Mouse (Mus musculus): ENCODE results near the gene Larp4. TPM values are rescaled to one million over a fixed set of nuclear protein-coding genes. Genes with fewer than 3 reads are reported as not detected.
A peak's percentile ranks its signal among the peaks of the same experiment; 100 is the strongest.

The Larp4 gene
- polyA plus RNA-seq, 1 experiment from 2014 or later = 21.9 TPM

DNA sequence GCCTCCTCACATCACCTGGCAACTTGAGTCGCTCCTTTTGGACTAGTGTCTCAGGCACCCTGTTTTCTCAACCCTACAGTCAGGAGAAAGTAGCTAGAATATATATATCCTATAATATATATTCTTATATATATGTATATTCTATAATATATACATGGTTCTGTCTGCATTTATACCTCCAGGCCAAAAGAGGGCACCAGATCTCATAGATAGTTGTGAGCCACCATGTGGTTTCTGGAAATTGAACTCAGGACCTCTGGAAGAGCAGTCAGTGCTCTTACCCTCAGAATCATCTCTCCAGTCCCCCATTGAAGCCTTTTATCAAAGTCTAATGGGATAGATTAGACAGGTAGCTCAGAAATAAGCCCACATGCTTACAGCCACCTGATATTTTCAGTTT is 51.3 kb downstream of the Larp4 start:
- H3K4me2 ChIP-seq = no peak overlapping the region
- H3K36me3 ChIP-seq = peaks cover 10% of the 10 kb centered on the region; the same call in 1 of the 2 replicates
- H3K27me3 ChIP-seq = no peaks in the 10 kb centered on the region
- no peaks in the 10 kb centered on the region for H3K4me1 ChIP-seq (replicated peaks)
- no peak for ATAC-seq (ENCODE audit: low read depth)
- 88% methylated on average over 1 of the region's 1 CpGs for WGBS
- H3K27ac ChIP-seq (replicated peaks) = no peak overlapping the region
- H3K9ac ChIP-seq = no peak overlapping the region
- H3K9me3 ChIP-seq = no peaks in the 10 kb centered on the region
- H3K4me3 ChIP-seq = no peak overlapping the region

DNA sequence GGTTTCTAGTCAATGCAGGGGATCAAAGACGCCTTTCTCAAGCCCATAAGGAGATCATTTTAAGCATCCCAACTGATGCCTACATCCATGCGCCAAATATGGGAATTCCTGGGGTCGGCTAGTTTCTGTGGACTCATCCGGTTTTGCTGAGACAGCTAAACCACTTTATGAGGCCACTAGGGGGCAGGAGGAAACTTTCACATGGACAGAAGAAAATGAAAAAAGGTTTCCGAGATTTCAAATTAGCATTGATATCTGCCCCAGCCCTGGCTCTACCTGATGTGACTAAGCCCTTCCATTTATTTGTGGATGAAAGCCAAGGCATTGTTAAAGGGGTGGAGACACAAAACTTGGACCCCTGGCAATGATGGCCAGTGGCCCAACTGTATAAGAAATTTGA is 53.1 kb downstream of the Larp4 start:
- H3K36me3 ChIP-seq = peaks cover 10% of the 10 kb centered on the region; the same call in 1 of the 2 replicates
- H3K4me3 ChIP-seq = no peak overlapping the region
- H3K9ac ChIP-seq = no peak overlapping the region
- no peak for ATAC-seq (ENCODE audit: low read depth)
- no peaks in the 10 kb centered on the region for H3K27me3 ChIP-seq
- H3K27ac ChIP-seq (replicated peaks) = no peak overlapping the region
- 26% methylated on average over 5 of the region's 5 CpGs for WGBS
- H3K4me2 ChIP-seq = no peak overlapping the region
- H3K9me3 ChIP-seq = no peaks in the 10 kb centered on the region
- no peaks in the 10 kb centered on the region for H3K4me1 ChIP-seq (replicated peaks)

DNA sequence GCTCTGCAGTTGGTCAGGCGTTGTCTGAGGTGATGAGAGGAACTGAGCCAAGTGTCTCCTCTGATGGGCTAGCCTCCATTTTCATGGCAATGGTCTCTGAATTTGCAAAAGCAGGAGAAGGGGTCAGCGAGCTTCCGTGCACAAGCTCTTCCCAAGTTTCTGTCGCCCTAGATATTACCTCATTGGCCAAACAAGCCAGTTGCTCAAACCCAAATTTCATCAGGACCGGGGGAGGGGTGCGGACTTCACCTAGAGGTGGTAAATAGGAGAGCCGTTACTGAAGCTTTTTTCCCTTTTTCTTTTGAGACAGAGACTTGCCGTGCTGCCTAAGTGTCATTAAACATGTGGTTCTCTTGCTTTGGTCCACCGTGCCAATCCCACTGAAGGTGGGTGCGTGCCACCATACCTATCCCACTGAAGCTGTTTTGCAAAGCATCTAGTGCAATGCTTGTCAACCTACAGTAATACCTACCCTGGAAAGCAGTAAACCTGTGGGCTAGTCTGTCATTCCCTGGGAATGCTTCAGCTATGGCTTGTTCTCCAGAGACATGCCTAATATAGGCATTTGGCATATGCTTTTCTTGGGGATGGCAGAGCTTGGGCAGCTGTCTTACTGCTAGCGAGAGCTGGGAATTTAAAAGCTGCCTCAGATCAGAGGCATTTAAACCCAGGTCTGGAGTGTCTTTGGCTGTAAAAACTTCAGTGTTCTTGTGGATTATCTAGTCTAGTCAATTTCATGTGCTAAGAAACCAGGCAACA is 55.4 kb downstream of the Larp4 start:
- ATAC-seq (ENCODE audit: low read depth) = no peak
- Histone ChIP-seq H3K9ac (no peak overlapping the region), H3K27ac (replicated peaks) (no peak overlapping the region), H3K36me3 (peaks cover 9% of the 10 kb centered on the region; the same call in 1 of the 2 replicates), H3K4me2 (no peak overlapping the region), H3K27me3 (no peaks in the 10 kb centered on the region), H3K4me1 (replicated peaks) (no peaks in the 10 kb centered on the region), H3K9me3 (no peaks in the 10 kb centered on the region), H3K4me3 (no peak overlapping the region)
- WGBS = 79% methylated on average over 11 of the region's 11 CpGs

DNA sequence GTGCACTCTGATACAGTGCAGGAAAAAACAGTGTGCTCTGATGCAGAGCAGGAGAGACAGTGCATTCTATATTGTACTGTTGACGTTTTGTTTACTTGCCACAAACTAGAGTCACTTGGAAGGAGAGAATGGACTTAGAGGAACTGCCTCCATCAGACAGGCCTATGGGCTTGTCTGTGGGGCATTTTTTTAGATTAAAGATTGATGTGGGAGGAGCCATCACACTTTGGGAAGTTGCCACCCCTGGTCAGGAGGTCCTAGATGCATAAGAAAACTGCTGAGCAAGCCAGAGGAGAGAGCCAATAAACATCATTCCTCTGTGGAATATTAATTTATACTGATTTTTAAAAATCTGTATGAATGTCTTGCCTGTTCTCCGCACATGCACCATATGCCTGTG is 58.3 kb downstream of the Larp4 start:
- no peaks in the 10 kb centered on the region for H3K36me3 ChIP-seq
- H3K4me2 ChIP-seq = no peak overlapping the region
- H3K27ac ChIP-seq (replicated peaks) = no peak overlapping the region
- H3K9ac ChIP-seq = no peak overlapping the region
- H3K4me1 ChIP-seq (replicated peaks) = no peaks in the 10 kb centered on the region
- WGBS = 92% methylated on average over 2 of the region's 2 CpGs
- no peak overlapping the region for H3K4me3 ChIP-seq
- H3K27me3 ChIP-seq = no peaks in the 10 kb centered on the region
- no peak for ATAC-seq (ENCODE audit: low read depth)
- H3K9me3 ChIP-seq = no peaks in the 10 kb centered on the region

DNA sequence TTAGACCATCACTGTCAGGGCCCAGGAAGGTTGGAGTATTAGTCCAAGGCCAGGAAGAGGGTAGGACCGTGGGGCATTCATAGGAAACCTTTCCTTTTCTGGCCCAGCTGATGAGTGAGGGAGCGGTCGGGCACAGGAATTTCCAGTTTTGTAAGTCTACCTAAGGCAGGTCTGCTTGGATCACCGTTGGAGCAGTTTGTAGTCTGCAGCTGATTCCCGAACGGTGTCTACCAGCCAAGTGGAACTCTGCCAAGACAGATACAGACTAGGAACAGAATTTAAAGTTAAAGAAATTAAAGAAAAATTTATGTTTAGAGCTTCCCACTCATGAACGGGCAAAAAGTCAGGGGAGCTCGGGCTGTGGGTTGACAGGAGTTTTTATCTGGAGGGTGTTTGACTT is 59.6 kb downstream of the Larp4 start:
- 85% methylated on average over 8 of the region's 8 CpGs for WGBS
- Histone ChIP-seq H3K4me2 (no peak overlapping the region), H3K9ac (no peak overlapping the region), H3K4me3 (no peak overlapping the region), H3K36me3 (no peaks in the 10 kb centered on the region), H3K4me1 (replicated peaks) (no peaks in the 10 kb centered on the region), H3K27me3 (no peaks in the 10 kb centered on the region), H3K27ac (replicated peaks) (no peak overlapping the region), H3K9me3 (no peaks in the 10 kb centered on the region)
- ATAC-seq (ENCODE audit: low read depth) = no peak

DNA sequence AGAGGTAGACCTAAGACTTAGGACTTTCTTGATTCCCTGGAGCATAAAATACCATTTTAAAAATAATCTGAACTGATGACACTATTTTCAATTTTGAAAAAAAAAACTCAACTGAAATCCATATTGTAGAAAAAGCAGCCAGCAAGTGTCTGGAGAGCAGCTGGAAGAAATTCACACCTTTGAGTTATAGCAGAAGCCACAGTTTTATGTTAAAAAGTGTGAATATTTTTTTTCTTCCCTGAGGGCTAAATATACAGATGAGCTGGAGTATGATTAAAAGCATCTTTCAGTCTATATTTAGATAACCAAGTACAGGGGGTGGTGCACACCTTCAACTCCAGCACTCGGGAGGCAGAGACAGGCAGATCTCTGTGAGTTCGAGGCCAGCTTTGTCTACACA is 60.0 kb downstream of the Larp4 start:
- no peak overlapping the region for H3K27ac ChIP-seq (replicated peaks)
- H3K4me2 ChIP-seq = no peak overlapping the region
- no peaks in the 10 kb centered on the region for H3K4me1 ChIP-seq (replicated peaks)
- no peak overlapping the region for H3K4me3 ChIP-seq
- no peaks in the 10 kb centered on the region for H3K9me3 ChIP-seq
- 97% methylated on average over 2 of the region's 2 CpGs for WGBS
- no peaks in the 10 kb centered on the region for H3K27me3 ChIP-seq
- no peak for ATAC-seq (ENCODE audit: low read depth)
- H3K9ac ChIP-seq = no peak overlapping the region
- no peaks in the 10 kb centered on the region for H3K36me3 ChIP-seq

DNA sequence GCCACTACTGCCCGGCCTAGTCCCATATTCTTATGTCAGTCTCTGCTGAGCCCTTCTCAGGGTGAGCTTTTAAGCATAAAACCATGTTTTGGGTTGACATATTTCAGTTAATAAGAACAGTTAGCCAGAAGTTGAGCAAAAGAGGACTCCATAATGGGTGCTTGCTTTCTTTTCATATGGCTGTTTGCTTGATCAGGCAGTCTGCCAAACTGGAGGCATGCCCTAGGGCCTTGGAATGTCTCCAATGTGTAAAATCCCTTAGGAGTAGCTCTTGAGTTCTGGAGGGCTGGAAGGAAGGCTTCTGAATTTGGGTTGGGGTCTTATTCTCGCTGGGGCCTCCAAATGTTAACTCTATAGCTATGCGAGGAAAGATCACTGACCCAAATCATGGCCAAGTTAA is 62.7 kb downstream of the Larp4 start:
- WGBS = 87% methylated on average over 3 of the region's 3 CpGs
- Histone ChIP-seq H3K4me1 (replicated peaks) (no peaks in the 10 kb centered on the region), H3K27me3 (no peaks in the 10 kb centered on the region), H3K9ac (no peak overlapping the region), H3K27ac (replicated peaks) (no peak overlapping the region), H3K4me3 (no peak overlapping the region), H3K9me3 (no peaks in the 10 kb centered on the region), H3K36me3 (no peaks in the 10 kb centered on the region), H3K4me2 (no peak overlapping the region)
- no peak for ATAC-seq (ENCODE audit: low read depth)

DNA sequence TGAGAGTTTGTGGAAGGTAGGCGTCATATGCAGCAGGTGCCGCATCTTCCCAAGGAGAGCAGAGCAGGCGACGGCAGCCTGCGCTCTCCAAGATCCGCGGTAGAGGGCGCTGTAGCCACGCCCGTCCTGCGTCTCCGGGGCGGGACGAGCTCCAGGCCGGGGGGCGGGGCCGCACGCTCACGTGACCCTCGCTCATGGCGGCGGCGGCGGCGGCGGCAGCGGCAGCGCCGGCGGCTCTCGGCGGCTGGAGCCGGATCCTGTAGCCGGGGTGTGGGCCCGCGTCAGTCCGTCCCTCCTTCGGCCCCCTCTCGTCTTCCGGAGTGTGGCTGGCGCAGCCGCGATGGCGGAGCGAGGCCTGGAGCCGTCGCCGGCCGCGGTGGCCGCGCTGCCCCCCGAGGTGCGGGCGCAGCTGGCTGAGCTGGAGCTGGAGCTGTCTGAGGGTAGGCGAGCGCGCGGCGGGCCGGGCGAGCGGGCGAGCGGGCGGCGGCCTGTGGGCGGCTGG is 68.7 kb downstream of the Larp4 start, which contains the start of gene Dip2b:
Gene Dip2b, plus strand, starts transcription at position 195 of the 502 bp plus-strand sequence.
- H3K4me3 ChIP-seq = peak within 1 kb of the TSS; percentile 93
- no peaks in the 10 kb centered on the region for H3K27me3 ChIP-seq
- H3K27ac ChIP-seq (replicated peaks) = peak within 1 kb of the TSS; percentile 99
- peak within 1 kb of the TSS; percentile 98 for H3K9ac ChIP-seq
- under 1% methylated on average over 66 of the region's 68 CpGs for WGBS
- no peaks in the 10 kb centered on the region for H3K9me3 ChIP-seq
- peak within 1 kb of the TSS; percentile 65 for H3K4me2 ChIP-seq
- H3K4me1 ChIP-seq (replicated peaks) = peaks cover 40% of the 10 kb centered on the region
- H3K36me3 ChIP-seq = no peaks in the 10 kb centered on the region
- ATAC-seq (ENCODE audit: low read depth) = peak; percentile 92

DNA sequence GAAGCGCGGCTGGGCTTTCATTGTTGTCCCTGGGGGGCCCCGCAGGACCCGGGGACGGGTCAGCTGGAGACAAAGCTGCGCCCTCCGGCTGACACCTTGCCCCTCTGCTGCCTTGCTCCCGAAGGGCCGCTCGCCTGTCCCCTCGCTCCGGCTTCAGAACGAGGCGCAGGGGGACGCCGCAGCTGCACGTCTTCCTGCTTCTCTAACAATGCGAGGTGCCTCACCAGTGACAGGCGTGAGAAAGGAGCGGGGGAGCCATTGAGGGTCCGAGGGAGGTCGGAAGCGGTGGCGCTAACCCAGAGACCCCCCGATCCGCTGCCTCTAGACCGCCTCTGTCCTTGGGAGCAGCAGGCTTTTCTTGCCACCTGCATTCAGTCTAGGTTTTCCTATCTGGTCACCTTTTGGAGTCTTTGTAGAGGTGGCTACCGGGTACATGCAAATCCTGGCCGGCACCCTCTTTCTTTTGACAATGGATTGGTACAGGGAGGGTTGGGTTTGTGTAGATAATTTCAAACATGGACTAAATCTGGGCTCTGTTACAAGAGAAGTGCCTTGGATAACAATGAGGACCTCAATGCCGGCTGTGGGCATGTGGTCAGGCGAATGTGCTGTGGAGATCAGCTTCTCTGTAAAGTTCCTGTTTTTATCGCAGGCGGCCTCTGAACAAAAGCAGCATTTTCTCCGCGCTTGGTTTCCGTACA is 69.3 kb downstream of the Larp4 start:
- Histone ChIP-seq H3K9ac (peak overlapping the region; percentile 98), H3K36me3 (no peaks in the 10 kb centered on the region), H3K27me3 (no peaks in the 10 kb centered on the region), H3K4me2 (peak overlapping the region; percentile 65), H3K9me3 (no peaks in the 10 kb centered on the region), H3K4me1 (replicated peaks) (peaks cover 40% of the 10 kb centered on the region), H3K27ac (replicated peaks) (peak overlapping the region; percentile 99), H3K4me3 (peak overlapping the region; percentile 93)
- ATAC-seq (ENCODE audit: low read depth) = peak; percentile 78
- WGBS = under 1% methylated on average over 36 of the region's 36 CpGs

DNA sequence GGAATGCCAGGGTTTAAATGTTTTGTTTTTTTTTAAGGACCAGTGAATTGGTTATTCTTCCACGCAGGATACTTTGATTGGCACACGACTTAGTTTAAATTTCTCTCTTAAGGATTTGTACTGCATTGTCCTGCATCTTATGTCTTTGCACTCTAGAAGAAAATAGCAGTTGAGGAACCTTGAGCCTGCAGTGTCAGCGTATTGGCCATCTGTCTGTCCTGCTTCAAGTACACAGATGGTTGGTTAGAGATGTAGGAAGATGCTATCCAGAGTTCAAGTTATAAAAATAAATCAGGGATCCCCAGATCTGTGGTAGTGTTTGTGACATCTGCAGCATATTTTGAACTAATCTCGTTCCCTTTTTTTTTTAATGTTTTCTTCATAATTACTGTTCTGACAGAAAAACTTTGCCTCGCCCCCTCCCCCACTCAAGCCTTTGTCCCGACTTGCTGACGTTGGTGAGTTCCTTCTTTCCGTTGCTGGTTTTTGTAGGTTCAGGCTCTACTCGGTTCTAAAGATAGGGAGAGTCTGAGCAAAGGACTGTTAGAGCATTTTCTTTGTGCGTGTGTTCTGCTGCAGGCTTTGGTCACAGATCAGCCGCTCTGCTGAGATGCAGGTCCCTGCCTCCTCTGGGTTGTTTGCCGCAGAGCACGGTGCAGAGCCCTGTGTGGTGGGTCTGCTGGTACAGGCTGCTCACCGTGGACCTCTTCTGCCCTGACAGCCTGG is 70.8 kb downstream of the Larp4 start:
- Histone ChIP-seq H3K4me3 (peak overlapping the region; percentile 93), H3K9me3 (no peaks in the 10 kb centered on the region), H3K4me1 (replicated peaks) (peaks cover 52% of the 10 kb centered on the region), H3K4me2 (peak overlapping the region; percentile 65), H3K9ac (peak overlapping the region; percentile 98), H3K27me3 (no peaks in the 10 kb centered on the region), H3K27ac (replicated peaks) (peak overlapping the region; percentile 77), H3K36me3 (no peaks in the 10 kb centered on the region)
- 0 out of 2 replicates have a peak, but pooled peaks have one; percentile 21 for ATAC-seq (ENCODE audit: low read depth)
- WGBS = 22% methylated on average over 14 of the region's 14 CpGs

DNA sequence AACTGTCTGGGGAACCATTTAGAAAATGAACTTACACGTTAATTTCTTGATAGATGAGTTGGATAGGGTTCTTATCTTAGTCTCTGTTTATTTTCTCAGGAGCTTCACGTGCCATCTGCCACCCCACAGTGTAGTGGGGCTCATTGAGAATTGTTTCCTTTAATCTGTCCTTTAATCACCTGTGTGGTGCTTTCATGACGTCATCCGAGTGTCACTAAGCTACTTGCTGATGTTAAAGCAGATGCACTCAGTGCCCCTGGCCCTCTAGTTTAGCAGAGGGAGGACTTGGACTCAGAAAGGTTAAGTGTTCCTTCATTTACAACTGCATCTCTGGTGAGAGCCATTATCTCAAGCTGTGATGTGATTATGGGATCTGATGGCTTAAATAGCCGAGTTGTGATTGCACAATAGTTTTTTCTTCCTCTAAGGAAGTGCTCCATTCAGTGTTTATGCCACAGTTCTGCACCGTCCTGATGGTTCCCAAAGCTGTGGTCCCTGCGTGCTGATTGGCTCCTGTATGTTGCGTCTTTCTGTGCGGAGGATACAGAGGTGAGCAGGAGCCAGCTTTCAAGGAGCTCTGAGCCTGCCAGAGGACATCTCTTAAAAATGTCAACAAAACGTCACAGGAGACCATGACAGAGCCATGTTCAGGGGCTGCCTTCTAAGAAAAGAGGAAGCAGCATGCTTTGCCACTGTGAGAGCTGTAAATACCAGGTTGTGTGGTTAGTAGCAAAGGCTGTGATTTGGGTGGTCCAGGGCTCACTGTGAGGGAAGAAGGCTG is 71.6 kb downstream of the Larp4 start:
- H3K27me3 ChIP-seq = no peaks in the 10 kb centered on the region
- peak overlapping the region; percentile 98 for H3K9ac ChIP-seq
- peak overlapping the region; percentile 77 for H3K27ac ChIP-seq (replicated peaks)
- WGBS = 27% methylated on average over 10 of the region's 10 CpGs
- H3K4me2 ChIP-seq = peak overlapping the region; percentile 65
- H3K36me3 ChIP-seq = no peaks in the 10 kb centered on the region
- H3K4me3 ChIP-seq = peak overlapping the region; percentile 93
- H3K9me3 ChIP-seq = no peaks in the 10 kb centered on the region
- H3K4me1 ChIP-seq (replicated peaks) = peaks cover 57% of the 10 kb centered on the region
- no peak for ATAC-seq (ENCODE audit: low read depth)
